Mouse (Mus musculus) cerebellum, adult (tissue): ENCODE measurements around the gene Eri3.

Source experiments
- ATAC-seq: cut with Nextera tagmentation; 2 replicates; pipeline ENCODE4 v1.9.2; 2017; ENCODE audit warnings: mild to moderate bottlenecking, moderate library complexity, mixed read lengths; ENCODE audit not compliant: insufficient number of reproducible peaks, low FRiP score, low TSS enrichment

Eri3 gene

GRCm38 (mm10) chr4:117570964-117571363 is 20.8 kb downstream of the Eri3 start:
- ATAC-seq, result no peak

- ATAC-seq, result no peak
Measured at GRCm38 (mm10) chr4:117577579-117577978, 27.4 kb downstream of the Eri3 start.

DNA sequence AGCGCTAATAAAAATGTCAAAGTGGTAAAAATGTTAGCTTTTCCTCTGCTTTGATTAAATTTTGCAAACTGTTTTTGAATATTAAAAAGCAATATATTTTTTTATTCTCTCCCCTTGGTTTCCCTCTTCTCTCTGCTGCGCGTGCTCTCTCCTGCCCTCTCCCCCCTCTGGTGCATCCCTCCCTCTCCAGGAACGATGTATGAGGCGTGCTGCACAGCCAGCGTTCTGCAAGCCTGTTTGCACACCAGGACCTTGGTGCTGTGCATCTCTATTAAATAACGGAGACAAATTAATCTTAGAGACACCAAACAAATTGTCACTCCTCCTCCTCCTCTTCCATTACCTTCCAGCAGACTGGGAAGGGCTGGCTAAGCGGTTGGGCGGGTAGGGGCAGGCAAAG is 31.5 kb downstream of the Eri3 start:
- no peak for ATAC-seq

- no peak for ATAC-seq
Measured at GRCm38 (mm10) chr4:117585995-117586394, 35.8 kb downstream of the Eri3 start.

DNA sequence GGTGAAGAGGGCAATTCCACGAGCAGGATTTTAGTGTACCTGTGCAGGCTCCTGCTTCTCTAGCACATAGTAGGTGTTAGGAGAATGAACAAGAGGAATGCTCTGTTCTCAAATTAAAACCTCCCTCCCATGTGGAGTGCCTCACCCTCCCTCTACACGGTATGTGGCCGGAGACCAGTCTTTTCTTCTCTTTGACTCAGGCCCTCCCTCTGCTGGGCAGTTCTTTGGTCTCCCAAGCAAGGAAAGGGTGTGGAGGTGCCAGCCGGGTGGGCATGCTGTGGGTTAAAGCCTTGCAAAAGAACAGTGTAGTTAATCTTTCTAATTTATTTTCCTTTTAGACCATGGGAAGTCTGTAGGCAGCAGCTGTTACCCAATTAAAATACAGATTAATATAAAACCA is 37.3 kb downstream of the Eri3 start:
- ATAC-seq, result no peak

- no peak for ATAC-seq
Measured at GRCm38 (mm10) chr4:117589081-117589660, 39.0 kb downstream of the Eri3 start.

GRCm38 (mm10) chr4:117590781-117591180 is 40.6 kb downstream of the Eri3 start:
- ATAC-seq, result no peak

DNA sequence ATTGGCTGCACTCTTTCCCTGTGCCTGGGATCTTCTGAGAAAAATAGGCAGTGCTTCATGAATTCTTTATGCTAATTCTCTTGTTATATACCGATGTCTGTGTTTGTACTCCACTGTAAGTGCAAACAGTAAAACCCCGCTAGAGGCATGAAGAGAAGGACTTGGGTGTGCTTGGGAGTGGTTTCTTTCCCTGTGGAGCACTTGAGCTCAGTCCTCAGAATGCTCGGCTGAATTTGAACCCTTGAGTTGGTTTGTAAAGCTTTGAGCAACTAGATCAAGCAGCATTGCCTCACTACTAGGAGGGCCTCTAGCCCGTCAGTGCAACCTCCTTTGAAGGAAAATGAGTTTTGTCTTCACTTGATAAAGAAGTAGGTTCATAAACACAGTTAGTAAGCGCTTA is 42.0 kb downstream of the Eri3 start:
- ATAC-seq, result no peak

- no peak for ATAC-seq
Measured at GRCm38 (mm10) chr4:117595293-117595692, 45.1 kb downstream of the Eri3 start.

DNA sequence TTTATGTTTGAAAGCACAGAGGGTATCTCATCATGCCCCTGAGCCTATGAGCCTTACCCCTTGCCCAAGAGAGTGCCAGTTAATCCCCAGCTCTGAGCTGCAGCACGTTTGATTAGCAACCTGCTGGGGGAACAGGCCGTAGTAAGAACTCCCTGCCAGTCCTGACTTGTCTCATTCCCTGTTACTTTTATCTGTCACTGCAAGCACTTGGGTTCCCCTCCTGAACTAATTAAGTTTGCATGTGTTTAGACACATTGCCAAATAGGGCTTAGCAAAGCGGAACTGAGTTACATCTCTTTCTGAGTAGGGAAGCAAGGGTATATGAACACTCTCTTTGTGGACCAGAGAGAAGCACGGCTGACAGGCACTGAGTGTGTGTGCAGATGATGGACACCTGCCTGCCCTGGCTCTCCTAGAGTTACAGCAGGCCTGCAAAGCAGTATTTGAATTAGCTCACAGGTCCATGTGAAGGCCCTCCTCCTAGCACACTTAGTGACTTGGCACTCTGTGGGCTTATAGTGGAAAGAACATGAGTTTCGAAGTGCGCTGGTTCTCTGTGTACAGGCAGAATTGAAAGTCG is 49.9 kb downstream of the Eri3 start:
- no peak for ATAC-seq

GRCm38 (mm10) chr4:117601338-117601776 is 51.2 kb downstream of the Eri3 start:
- ATAC-seq, result no peak

GRCm38 (mm10) chr4:117605099-117605953 is 55.2 kb downstream of the Eri3 start:
- ATAC-seq, result no peak

DNA sequence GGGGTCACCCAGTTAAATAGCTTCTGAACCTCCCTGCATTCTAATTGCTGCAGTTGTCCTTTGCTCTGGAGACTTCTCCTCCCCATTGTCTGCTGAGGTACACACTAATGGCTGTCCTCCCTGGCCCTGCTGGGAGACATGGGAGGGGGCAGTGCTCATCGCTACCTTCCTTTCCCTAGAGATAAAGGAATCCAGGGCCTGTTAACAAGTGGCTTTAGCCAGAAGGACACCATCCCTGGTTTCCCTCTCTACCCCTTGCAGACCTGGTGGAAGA is 55.7 kb downstream of the Eri3 start:
- ATAC-seq, result no peak

DNA sequence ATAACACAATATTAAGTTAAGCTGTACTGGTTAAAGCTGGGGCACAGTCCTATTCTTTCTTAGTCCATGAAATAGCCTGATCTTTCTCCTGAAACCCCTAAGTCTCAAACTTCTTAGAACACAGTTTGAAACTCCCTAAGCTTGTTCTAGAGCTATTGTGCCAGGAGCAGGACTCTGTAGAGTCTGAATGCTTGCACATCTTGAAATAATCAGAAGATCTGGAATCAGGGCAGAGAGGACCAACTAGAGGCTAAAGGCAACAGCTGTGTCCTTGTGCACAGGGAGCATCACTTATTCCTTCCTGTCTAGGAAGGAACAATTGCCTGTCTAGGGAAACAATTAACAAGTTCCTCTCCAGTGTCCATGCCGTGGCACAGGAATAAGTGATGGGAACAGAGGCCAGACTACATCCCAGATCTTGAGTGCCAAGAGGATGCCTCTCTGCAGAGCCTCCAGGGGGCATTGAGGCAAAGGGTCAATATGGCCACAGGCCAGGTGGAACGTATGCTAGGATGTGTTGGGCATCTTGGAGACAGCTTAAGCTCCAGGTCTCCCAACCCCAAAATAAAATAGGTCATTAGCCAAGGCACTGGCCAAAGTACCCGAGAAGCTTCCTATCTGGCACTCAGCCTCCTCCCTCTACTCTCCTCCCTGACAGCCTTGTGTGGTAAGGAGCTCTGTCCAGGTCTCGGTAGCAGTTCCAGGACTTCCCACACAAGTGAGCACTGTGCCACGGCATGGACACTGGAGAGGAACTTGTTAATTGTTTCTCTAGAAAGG is 56.9 kb downstream of the Eri3 start:
- ATAC-seq, result 0 out of 2 replicates have a peak, but pooled peaks have one; percentile 41

DNA sequence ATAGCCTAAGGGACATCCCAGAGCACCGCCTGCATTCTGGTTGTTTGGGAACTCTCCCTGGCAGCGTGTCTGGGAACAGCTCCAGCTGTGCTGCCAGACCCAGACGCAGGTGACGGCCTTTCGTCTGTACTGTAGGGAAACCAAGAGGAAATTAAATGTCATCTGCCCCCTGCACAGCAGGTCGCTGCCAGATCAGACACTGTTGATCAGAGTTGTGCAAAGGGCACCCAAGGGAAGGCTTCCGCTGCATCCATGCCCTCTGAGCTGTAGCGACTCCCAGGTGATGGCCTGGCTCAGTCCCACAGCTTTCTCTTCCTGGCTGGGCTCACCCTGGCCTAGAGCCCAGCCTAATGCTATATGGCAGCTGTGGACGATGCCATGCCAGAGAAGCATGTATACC is 58.1 kb downstream of the Eri3 start:
- no peak for ATAC-seq

DNA sequence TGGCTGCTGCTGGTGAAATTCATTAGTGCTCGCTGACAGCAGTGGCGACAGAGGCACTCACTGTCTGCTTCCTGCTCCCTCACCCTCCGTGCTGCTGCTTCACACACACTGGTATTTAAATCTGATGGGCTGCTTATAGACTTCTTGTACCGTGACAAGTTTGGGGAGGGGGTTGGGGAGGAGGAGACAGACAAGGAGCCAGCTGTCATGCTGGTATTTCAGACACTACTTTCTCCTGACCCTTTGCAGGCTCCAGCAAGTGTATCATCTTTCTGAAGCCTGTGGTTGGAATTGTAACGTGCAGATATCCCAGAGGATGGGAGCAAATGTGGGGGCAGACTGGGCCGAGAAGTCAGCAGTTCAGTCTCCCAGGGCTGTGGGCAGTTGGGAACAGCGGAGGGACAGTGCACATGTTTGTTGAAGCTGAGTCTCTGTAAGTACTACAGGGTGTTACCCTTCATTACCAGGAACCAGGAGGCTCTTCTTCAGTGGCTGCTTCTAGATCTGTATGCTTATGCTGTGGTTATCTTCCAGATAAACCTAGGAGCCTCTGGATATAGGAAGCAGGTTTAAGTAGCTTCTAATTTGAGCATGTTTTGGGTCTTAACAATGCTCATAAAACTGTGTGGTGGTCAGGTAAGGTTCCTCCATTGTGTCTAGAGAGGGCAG is 59.3 kb downstream of the Eri3 start:
- ATAC-seq, result no peak

GRCm38 (mm10) chr4:117611385-117611784 is 61.2 kb downstream of the Eri3 start:
- no peak for ATAC-seq

GRCm38 (mm10) chr4:117611814-117612213 is 61.6 kb downstream of the Eri3 start:
- ATAC-seq, result no peak

DNA sequence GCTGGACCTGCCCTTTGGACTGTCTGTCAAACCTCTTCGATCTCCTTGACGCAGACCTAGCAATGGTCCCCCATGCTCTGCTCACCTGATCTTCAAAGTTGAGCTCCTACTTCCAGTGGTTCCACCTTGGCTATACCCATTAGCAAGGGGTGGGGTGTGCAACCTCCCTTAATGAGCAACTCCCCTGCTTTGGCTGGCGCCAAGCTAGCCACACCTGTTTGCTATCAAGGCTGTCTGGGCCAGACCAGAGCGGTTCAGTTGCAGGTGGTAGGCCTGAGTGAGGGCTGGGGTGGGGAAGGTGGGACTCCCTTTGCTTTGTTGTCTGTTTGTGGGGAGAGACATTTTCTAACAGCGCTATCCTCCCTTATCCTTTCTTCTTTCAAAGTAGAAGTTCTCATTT is 62.5 kb downstream of the Eri3 start:
- ATAC-seq, result no peak

GRCm38 (mm10) chr4:117613153-117613773 is 63.1 kb downstream of the Eri3 start:
- no peak for ATAC-seq
